Mouse (Mus musculus): Measurements from ENCODE around the gene Clasp1. TPM values are rescaled to one million over a fixed set of nuclear protein-coding genes. Genes with fewer than 3 reads are reported as not detected.

Clasp1 gene
- polyA plus RNA-seq, 1 experiment from 2014 or later, result 70.0 TPM

GRCm38 (mm10) chr1:118472386-118472785 is 83.5 kb downstream of the Clasp1 start:
- ATAC-seq (ENCODE audit: low FRiP score, low TSS enrichment), result no peak; the same call in 1 of the 2 replicates
- WGBS, result 79% methylated on average over 8 of the region's 8 CpGs
- Histone ChIP-seq H3K4me2 (replicated peaks; ENCODE audit: low read depth, low read length) (no peak overlapping the region), H3K4me3 (ENCODE audit: low read length) (no peak overlapping the region), H3K36me3 (ENCODE audit: control insufficient read depth, insufficient read depth, low read length) (peaks cover 52% of the 10 kb centered on the region), H3K27me3 (ENCODE audit: control insufficient read depth, insufficient read depth, low read length) (no peaks in the 10 kb centered on the region), H3K27ac (ENCODE audit: low read depth, low read length) (no peak overlapping the region), H3K9ac (ENCODE audit: low read depth, low read length) (no peak overlapping the region), H3K9me3 (ENCODE audit: control insufficient read depth, low read length) (no peaks in the 10 kb centered on the region), H3K4me1 (ENCODE audit: control insufficient read depth, insufficient read depth, low read length) (no peaks in the 10 kb centered on the region)

GRCm38 (mm10) chr1:118476919-118477318 is 88.1 kb downstream of the Clasp1 start:
- no peak overlapping the region for H3K4me3 ChIP-seq (ENCODE audit: low read length)
- 52% methylated on average over 4 of the region's 4 CpGs for WGBS
- H3K9me3 ChIP-seq (ENCODE audit: control insufficient read depth, low read length), result no peaks in the 10 kb centered on the region
- H3K27me3 ChIP-seq (ENCODE audit: control insufficient read depth, insufficient read depth, low read length), result no peaks in the 10 kb centered on the region
- no peak overlapping the region for H3K9ac ChIP-seq (ENCODE audit: low read depth, low read length)
- peak; percentile 68; the same call in 1 of the 2 replicates for ATAC-seq (ENCODE audit: low FRiP score, low TSS enrichment)
- H3K36me3 ChIP-seq (ENCODE audit: control insufficient read depth, insufficient read depth, low read length), result peaks cover 25% of the 10 kb centered on the region
- H3K4me1 ChIP-seq (ENCODE audit: control insufficient read depth, insufficient read depth, low read length), result no peaks in the 10 kb centered on the region
- H3K27ac ChIP-seq (ENCODE audit: low read depth, low read length), result no peak overlapping the region
- no peak overlapping the region for H3K4me2 ChIP-seq (replicated peaks; ENCODE audit: low read depth, low read length)

- ATAC-seq (ENCODE audit: low FRiP score, low TSS enrichment), result no peak
- no peaks in the 10 kb centered on the region for H3K4me1 ChIP-seq (ENCODE audit: control insufficient read depth, insufficient read depth, low read length)
- no peak overlapping the region for H3K4me2 ChIP-seq (replicated peaks; ENCODE audit: low read depth, low read length)
- H3K4me3 ChIP-seq (ENCODE audit: low read length), result no peak overlapping the region
- no peak overlapping the region for H3K27ac ChIP-seq (ENCODE audit: low read depth, low read length)
- H3K9ac ChIP-seq (ENCODE audit: low read depth, low read length), result no peak overlapping the region
- WGBS, result 87% methylated on average over 4 of the region's 4 CpGs
- no peaks in the 10 kb centered on the region for H3K27me3 ChIP-seq (ENCODE audit: control insufficient read depth, insufficient read depth, low read length)
- peaks cover 3% of the 10 kb centered on the region; the same call in 1 of the 2 replicates for H3K36me3 ChIP-seq (ENCODE audit: control insufficient read depth, insufficient read depth, low read length)
- H3K9me3 ChIP-seq (ENCODE audit: control insufficient read depth, low read length), result no peaks in the 10 kb centered on the region
Measured at GRCm38 (mm10) chr1:118479246-118479645, 90.4 kb downstream of the Clasp1 start.

- H3K9me3 ChIP-seq (ENCODE audit: control insufficient read depth, low read length), result no peaks in the 10 kb centered on the region
- no peak for ATAC-seq (ENCODE audit: low FRiP score, low TSS enrichment)
- H3K27me3 ChIP-seq (ENCODE audit: control insufficient read depth, insufficient read depth, low read length), result no peaks in the 10 kb centered on the region
- H3K4me1 ChIP-seq (ENCODE audit: control insufficient read depth, insufficient read depth, low read length), result no peaks in the 10 kb centered on the region
- H3K4me2 ChIP-seq (replicated peaks; ENCODE audit: low read depth, low read length), result no peak overlapping the region
- H3K36me3 ChIP-seq (ENCODE audit: control insufficient read depth, insufficient read depth, low read length), result no peaks in the 10 kb centered on the region
- WGBS, result 89% methylated on average over 8 of the region's 8 CpGs
- H3K9ac ChIP-seq (ENCODE audit: low read depth, low read length), result no peak overlapping the region
- H3K27ac ChIP-seq (ENCODE audit: low read depth, low read length), result no peak overlapping the region
- no peak overlapping the region for H3K4me3 ChIP-seq (ENCODE audit: low read length)
Measured at GRCm38 (mm10) chr1:118480484-118481364, 91.9 kb downstream of the Clasp1 start.

GRCm38 (mm10) chr1:118481365-118481702 is 92.5 kb downstream of the Clasp1 start:
- Histone ChIP-seq H3K27me3 (ENCODE audit: control insufficient read depth, insufficient read depth, low read length) (no peaks in the 10 kb centered on the region), H3K9me3 (ENCODE audit: control insufficient read depth, low read length) (no peaks in the 10 kb centered on the region), H3K27ac (ENCODE audit: low read depth, low read length) (no peak overlapping the region), H3K4me2 (replicated peaks; ENCODE audit: low read depth, low read length) (no peak overlapping the region), H3K4me1 (ENCODE audit: control insufficient read depth, insufficient read depth, low read length) (no peaks in the 10 kb centered on the region), H3K9ac (ENCODE audit: low read depth, low read length) (no peak overlapping the region), H3K36me3 (ENCODE audit: control insufficient read depth, insufficient read depth, low read length) (no peaks in the 10 kb centered on the region), H3K4me3 (ENCODE audit: low read length) (no peak overlapping the region)
- WGBS, result 90% methylated on average over 4 of the region's 4 CpGs
- ATAC-seq (ENCODE audit: low FRiP score, low TSS enrichment), result no peak

- no peaks in the 10 kb centered on the region for H3K27me3 ChIP-seq (ENCODE audit: control insufficient read depth, insufficient read depth, low read length)
- 79% methylated on average over 6 of the region's 6 CpGs for WGBS
- H3K27ac ChIP-seq (ENCODE audit: low read depth, low read length), result no peak overlapping the region
- H3K4me2 ChIP-seq (replicated peaks; ENCODE audit: low read depth, low read length), result no peak overlapping the region
- no peak for ATAC-seq (ENCODE audit: low FRiP score, low TSS enrichment)
- no peaks in the 10 kb centered on the region for H3K9me3 ChIP-seq (ENCODE audit: control insufficient read depth, low read length)
- no peak overlapping the region for H3K9ac ChIP-seq (ENCODE audit: low read depth, low read length)
- no peak overlapping the region for H3K4me3 ChIP-seq (ENCODE audit: low read length)
- no peaks in the 10 kb centered on the region for H3K36me3 ChIP-seq (ENCODE audit: control insufficient read depth, insufficient read depth, low read length)
- no peaks in the 10 kb centered on the region for H3K4me1 ChIP-seq (ENCODE audit: control insufficient read depth, insufficient read depth, low read length)
Measured at GRCm38 (mm10) chr1:118481703-118482102, 92.8 kb downstream of the Clasp1 start.

- no peak overlapping the region for H3K4me2 ChIP-seq (replicated peaks; ENCODE audit: low read depth, low read length)
- H3K4me3 ChIP-seq (ENCODE audit: low read length), result no peak overlapping the region
- WGBS, result 78% methylated on average over 8 of the region's 8 CpGs
- no peaks in the 10 kb centered on the region for H3K9me3 ChIP-seq (ENCODE audit: control insufficient read depth, low read length)
- H3K36me3 ChIP-seq (ENCODE audit: control insufficient read depth, insufficient read depth, low read length), result no peaks in the 10 kb centered on the region
- no peaks in the 10 kb centered on the region for H3K27me3 ChIP-seq (ENCODE audit: control insufficient read depth, insufficient read depth, low read length)
- H3K9ac ChIP-seq (ENCODE audit: low read depth, low read length), result no peak overlapping the region
- no peaks in the 10 kb centered on the region for H3K4me1 ChIP-seq (ENCODE audit: control insufficient read depth, insufficient read depth, low read length)
- no peak overlapping the region for H3K27ac ChIP-seq (ENCODE audit: low read depth, low read length)
- ATAC-seq (ENCODE audit: low FRiP score, low TSS enrichment), result no peak
Measured at GRCm38 (mm10) chr1:118482285-118483019, 93.6 kb downstream of the Clasp1 start.

GRCm38 (mm10) chr1:118483504-118484096 is 94.7 kb downstream of the Clasp1 start:
- Histone ChIP-seq H3K27me3 (ENCODE audit: control insufficient read depth, insufficient read depth, low read length) (no peaks in the 10 kb centered on the region), H3K27ac (ENCODE audit: low read depth, low read length) (no peak overlapping the region), H3K36me3 (ENCODE audit: control insufficient read depth, insufficient read depth, low read length) (no peaks in the 10 kb centered on the region), H3K9me3 (ENCODE audit: control insufficient read depth, low read length) (no peaks in the 10 kb centered on the region), H3K4me1 (ENCODE audit: control insufficient read depth, insufficient read depth, low read length) (no peaks in the 10 kb centered on the region), H3K4me3 (ENCODE audit: low read length) (no peak overlapping the region), H3K9ac (ENCODE audit: low read depth, low read length) (no peak overlapping the region), H3K4me2 (replicated peaks; ENCODE audit: low read depth, low read length) (no peak overlapping the region)
- no peak for ATAC-seq (ENCODE audit: low FRiP score, low TSS enrichment)
- WGBS, result 75% methylated on average over 6 of the region's 6 CpGs

- H3K9me3 ChIP-seq (ENCODE audit: control insufficient read depth, low read length), result no peaks in the 10 kb centered on the region
- no peak overlapping the region for H3K9ac ChIP-seq (ENCODE audit: low read depth, low read length)
- H3K27me3 ChIP-seq (ENCODE audit: control insufficient read depth, insufficient read depth, low read length), result no peaks in the 10 kb centered on the region
- ATAC-seq (ENCODE audit: low FRiP score, low TSS enrichment), result no peak
- no peak overlapping the region for H3K4me2 ChIP-seq (replicated peaks; ENCODE audit: low read depth, low read length)
- no peak overlapping the region for H3K4me3 ChIP-seq (ENCODE audit: low read length)
- no peaks in the 10 kb centered on the region for H3K4me1 ChIP-seq (ENCODE audit: control insufficient read depth, insufficient read depth, low read length)
- H3K36me3 ChIP-seq (ENCODE audit: control insufficient read depth, insufficient read depth, low read length), result no peaks in the 10 kb centered on the region
- WGBS, result 68% methylated on average over 3 of the region's 3 CpGs
- no peak overlapping the region for H3K27ac ChIP-seq (ENCODE audit: low read depth, low read length)
Measured at GRCm38 (mm10) chr1:118485572-118485971, 96.7 kb downstream of the Clasp1 start.
